In the genomic region with DNA sequence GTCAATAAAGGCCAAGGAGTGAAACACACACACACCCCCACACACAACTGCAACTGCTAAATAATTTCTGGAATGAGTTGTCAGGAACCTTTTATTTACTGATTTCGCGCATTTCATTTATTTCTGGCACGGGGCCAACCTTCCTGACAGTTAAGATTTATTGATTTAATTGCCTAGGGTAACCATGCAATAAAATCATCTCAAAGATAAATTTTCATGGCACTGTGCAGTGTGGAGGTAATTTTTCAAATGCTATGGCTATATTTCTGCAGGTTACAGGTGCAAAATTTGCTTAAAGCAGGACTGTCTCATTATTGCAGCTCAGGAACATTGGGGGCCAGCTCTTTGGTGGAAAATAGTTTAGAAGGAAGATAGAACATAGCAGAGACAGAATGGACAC, we compare ENCODE assay signal across 25 mouse cellular contexts. TPM values are rescaled to one million over a fixed set of nuclear protein-coding genes. Genes with fewer than 3 reads are reported as not detected.
DNase-seq lines count a peak whose midpoint lies in the region; ATAC-seq lines count a peak whose summit lies in the region.
"Had no signal": no experiment of that assay in that cellular context is flagged by ENCODE, and none has a peak within 500 bp of the region (broad histone marks: within the 10 kb centered on the region; RNA-seq: fewer than 3 reads in every experiment).

No protein-coding gene starts in this region.

- no peak overlapping the region for H3K4me3 ChIP-seq in hindbrain, embryonic 11.5 days (ENCODE audit: low read depth, low read length)
- H3K4me3 ChIP-seq in hindbrain, embryonic 12.5 days, result no peak overlapping the region
- H3K4me3 ChIP-seq in neural tube, embryonic 12.5 days, result no peak overlapping the region
- no peak overlapping the region for H3K4me3 ChIP-seq in limb, embryonic 11.5 days (ENCODE audit: low read depth, low read length)
- H3K4me3 ChIP-seq: erythroblast, embryonic 14.5 days; forebrain, embryonic 15.5 days; heart, adult 2 months; hindbrain, embryonic 15.5 days; limb, embryonic 12.5 days; liver, embryonic 13.5 days had no signal

- H3K27me3 ChIP-seq in hindbrain, embryonic 11.5 days (ENCODE audit: control insufficient read depth, insufficient read depth, low read length), result no peaks in the 10 kb centered on the region
- no peaks in the 10 kb centered on the region for H3K27me3 ChIP-seq in hindbrain, embryonic 12.5 days
- no peaks in the 10 kb centered on the region for H3K27me3 ChIP-seq in neural tube, embryonic 12.5 days (replicated peaks)
- no peaks in the 10 kb centered on the region for H3K27me3 ChIP-seq in limb, embryonic 11.5 days (ENCODE audit: control insufficient read depth, insufficient read depth, low read length)
- H3K27me3 ChIP-seq: forebrain, embryonic 15.5 days; hindbrain, embryonic 15.5 days; limb, embryonic 12.5 days; liver, embryonic 13.5 days had no signal

- no peaks in the 10 kb centered on the region for H3K4me1 ChIP-seq in hindbrain, embryonic 11.5 days (replicated peaks; ENCODE audit: control insufficient read depth, insufficient read depth, low read length)
- H3K4me1 ChIP-seq in hindbrain, embryonic 12.5 days, result no peaks in the 10 kb centered on the region
- H3K4me1 ChIP-seq in neural tube, embryonic 12.5 days, result no peaks in the 10 kb centered on the region
- no peaks in the 10 kb centered on the region for H3K4me1 ChIP-seq in limb, embryonic 11.5 days (ENCODE audit: control insufficient read depth, insufficient read depth, low read length)
- H3K4me1 ChIP-seq: forebrain, embryonic 15.5 days; limb, embryonic 12.5 days; liver, embryonic 13.5 days had no signal

- ATAC-seq in hindbrain, embryonic 11.5 days (ENCODE audit: low FRiP score), result peak; percentile 54; the same call in 1 of the 2 replicates
- ATAC-seq in hindbrain, embryonic 12.5 days (ENCODE audit: low FRiP score), result no peak
- peak; percentile 80 for ATAC-seq in neural tube, embryonic 12.5 days (ENCODE audit: low FRiP score, low read depth)
- ATAC-seq in limb, embryonic 11.5 days (ENCODE audit: insufficient number of reproducible peaks, low FRiP score, low TSS enrichment, low read depth), result no peak
- ATAC-seq: forebrain, embryonic 15.5 days; midbrain, embryonic 16.5 days; Patski had no signal

- intact Hi-C loops in left cerebral cortex, postnatal 4 days (cut with DNase I), result no loop called here

- no peak overlapping the region for H3K27ac ChIP-seq in hindbrain, embryonic 11.5 days (ENCODE audit: low read depth, low read length)
- no peak overlapping the region for H3K27ac ChIP-seq in hindbrain, embryonic 12.5 days
- H3K27ac ChIP-seq in neural tube, embryonic 12.5 days, result no peak overlapping the region
- no peak overlapping the region for H3K27ac ChIP-seq in limb, embryonic 11.5 days (replicated peaks; ENCODE audit: low read depth, low read length)
- H3K27ac ChIP-seq: forebrain, embryonic 15.5 days; heart, adult 2 months; hindbrain, embryonic 15.5 days; limb, embryonic 12.5 days; liver, embryonic 13.5 days had no signal

- H3K36me3 ChIP-seq in hindbrain, embryonic 11.5 days (ENCODE audit: control insufficient read depth, insufficient read depth, low read length), result no peaks in the 10 kb centered on the region
- H3K36me3 ChIP-seq in hindbrain, embryonic 12.5 days, result no peaks in the 10 kb centered on the region
- no peaks in the 10 kb centered on the region for H3K36me3 ChIP-seq in neural tube, embryonic 12.5 days
- H3K36me3 ChIP-seq in limb, embryonic 11.5 days (ENCODE audit: control insufficient read depth, insufficient read depth, low read length), result no peaks in the 10 kb centered on the region
- H3K36me3 ChIP-seq: forebrain, embryonic 15.5 days; hindbrain, embryonic 15.5 days; limb, embryonic 12.5 days; liver, embryonic 13.5 days had no signal

- DNase-seq in hindbrain, embryonic 11.5 days (ENCODE audit: low spot score), result peak; percentile 18
- DNase-seq in neural tube, embryonic 10.5 days (ENCODE audit: extremely low spot score, low spot score), result no peak
- peak; percentile 43 for DNase-seq in limb, embryonic 11.5 days (ENCODE audit: low spot score)
- no peak for DNase-seq in left cerebral cortex, postnatal 4 days
- DNase-seq in heart, adult 11 months, result no peak
- DNase-seq: cerebellum, adult 9-11 months; heart, adult 2 months; liver, embryonic 13.5 days had no signal

- no peak overlapping the region for H3K9ac ChIP-seq in hindbrain, embryonic 11.5 days (ENCODE audit: low read depth, low read length)
- no peak overlapping the region for H3K9ac ChIP-seq in hindbrain, embryonic 12.5 days
- H3K9ac ChIP-seq in neural tube, embryonic 12.5 days, result no peak overlapping the region
- H3K9ac ChIP-seq in limb, embryonic 11.5 days (ENCODE audit: low read length), result no peak overlapping the region
- H3K9ac ChIP-seq: forebrain, embryonic 15.5 days; hindbrain, embryonic 15.5 days; limb, embryonic 12.5 days; liver, embryonic 13.5 days had no signal

- H3K4me2 ChIP-seq in hindbrain, embryonic 11.5 days (replicated peaks; ENCODE audit: low read depth, low read length), result no peak overlapping the region
- no peak overlapping the region for H3K4me2 ChIP-seq in hindbrain, embryonic 12.5 days (replicated peaks)
- H3K4me2 ChIP-seq in neural tube, embryonic 12.5 days (replicated peaks), result no peak overlapping the region
- H3K4me2 ChIP-seq in limb, embryonic 11.5 days (ENCODE audit: low read depth, severe bottlenecking), result no peak overlapping the region
- H3K4me2 ChIP-seq: forebrain, embryonic 15.5 days; hindbrain, embryonic 15.5 days; limb, embryonic 12.5 days; liver, embryonic 13.5 days had no signal

- 66% methylated on average over 3 of the region's 3 CpGs for WGBS in hindbrain, embryonic 11.5 days
- 50% methylated on average over 3 of the region's 3 CpGs for WGBS in hindbrain, embryonic 12.5 days
- 42% methylated on average over 3 of the region's 3 CpGs for WGBS in neural tube, embryonic 12.5 days
- WGBS in limb, embryonic 11.5 days, result 37% methylated on average over 3 of the region's 3 CpGs

- H3K9me3 ChIP-seq in hindbrain, embryonic 11.5 days (ENCODE audit: control insufficient read depth, low read length), result no peaks in the 10 kb centered on the region
- H3K9me3 ChIP-seq in hindbrain, embryonic 12.5 days (replicated peaks), result no peaks in the 10 kb centered on the region
- no peaks in the 10 kb centered on the region for H3K9me3 ChIP-seq in neural tube, embryonic 12.5 days
- H3K9me3 ChIP-seq in limb, embryonic 11.5 days (ENCODE audit: control insufficient read depth, low read length), result no peaks in the 10 kb centered on the region
- H3K9me3 ChIP-seq: forebrain, embryonic 15.5 days; hindbrain, embryonic 15.5 days; limb, embryonic 12.5 days; liver, embryonic 13.5 days had no signal

RNA-seq across cellular contexts. Expression of a gene that starts 53.4 kb away (rescaled TPM):
- polyA plus RNA-seq in hindbrain, embryonic 11.5 days (2014; fragmentation: Nextera tagmentation; extraction: Ambion mirVana), result 0.53 TPM in 1 of 2 replicates, not detected in the other
- polyA plus RNA-seq in hindbrain, embryonic 12.5 days (2016; fragmentation: Nextera tagmentation; extraction: Ambion mirVana), result not detected in 2 replicates
- not detected in 2 replicates for polyA plus RNA-seq in neural tube, embryonic 12.5 days (2016; fragmentation: Nextera tagmentation; extraction: Ambion mirVana)
- polyA plus RNA-seq in limb, embryonic 11.5 days (2014; fragmentation: Nextera tagmentation; extraction: Ambion mirVana), result 0.95 TPM in 1 of 2 replicates, not detected in the other
- not detected for total RNA-seq in left cerebral cortex, postnatal 4 days (2021)
- total RNA-seq: gastrocnemius, adult 8-10 months; heart, adult 2 months; layer of hippocampus, adult 18-20 months; left cerebral cortex, adult 18-20 months; megakaryocyte progenitor cell, adult 5-6 weeks had no signal
- polyA plus RNA-seq: C2C12; embryonic facial prominence, embryonic 11.5 days; erythroblast, embryonic 14.5 days; forebrain, embryonic 15.5 days; heart, adult 2 months; heart, embryonic 16.5 days; hindbrain, embryonic 15.5 days; kidney, embryonic 14.5 days; limb, embryonic 12.5 days; liver, embryonic 13.5 days; lung, embryonic 16.5 days; midbrain, embryonic 16.5 days; Patski had no signal

Comparison
In these comparisons a context has a peak if more than half of its experiments do, and no peak if none do; other contexts are left out.
1. ATAC-seq: peak in hindbrain, embryonic 11.5 days (single experiment) and neural tube, embryonic 12.5 days (single experiment); none in hindbrain, embryonic 12.5 days (single experiment) and limb, embryonic 11.5 days (single experiment).
2. DNase-seq: peak in hindbrain, embryonic 11.5 days (single experiment) and limb, embryonic 11.5 days (single experiment); none in neural tube, embryonic 10.5 days (single experiment), left cerebral cortex, postnatal 4 days (single experiment) and heart, adult 11 months (single experiment).